26 mouse cellular contexts compared by ENCODE assay signal in the genomic region with DNA sequence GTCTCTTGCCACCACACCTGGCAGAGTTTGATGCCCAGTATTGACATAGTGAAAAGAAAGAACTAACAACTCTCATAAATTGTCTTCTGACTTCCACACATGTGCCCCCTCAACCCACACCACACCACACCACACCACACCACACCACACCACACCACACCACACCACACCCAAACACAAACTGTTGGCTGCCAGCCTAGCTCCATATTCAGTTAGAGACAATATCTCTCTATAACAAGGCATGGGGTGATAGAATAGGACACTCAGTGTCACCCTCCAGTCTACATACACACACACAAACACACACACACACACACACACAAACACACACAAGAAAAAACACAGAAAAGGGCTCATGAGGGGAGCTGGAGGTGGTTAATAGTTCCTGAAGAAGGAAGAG. TPM values are rescaled to one million over a fixed set of nuclear protein-coding genes. Genes with fewer than 3 reads are reported as not detected.
A peak's percentile ranks its signal among the peaks of the same experiment; 100 is the strongest.
DNase-seq lines count a peak whose midpoint lies in the region; ATAC-seq and TF ChIP-seq lines count a peak whose summit lies in the region.
"Had no signal": no experiment of that assay in that cellular context is flagged by ENCODE, and none has a peak within 500 bp of the region (broad histone marks: within the 10 kb centered on the region; RNA-seq: fewer than 3 reads in every experiment).

No protein-coding gene starts in this region.

- no peaks in the 10 kb centered on the region for H3K36me3 ChIP-seq in forebrain, postnatal 0 days (ENCODE audit: insufficient read depth)
- no peaks in the 10 kb centered on the region for H3K36me3 ChIP-seq in forebrain, embryonic 16.5 days (ENCODE audit: control insufficient read depth, insufficient read depth)
- no peaks in the 10 kb centered on the region for H3K36me3 ChIP-seq in midbrain, embryonic 15.5 days (replicated peaks)
- no peaks in the 10 kb centered on the region for H3K36me3 ChIP-seq in midbrain, embryonic 10.5 days
- no peaks in the 10 kb centered on the region for H3K36me3 ChIP-seq in midbrain, postnatal 0 days (ENCODE audit: insufficient read depth, low read length)
- H3K36me3 ChIP-seq in midbrain, embryonic 14.5 days (ENCODE audit: control insufficient read depth, insufficient read depth, low read length): no peaks in the 10 kb centered on the region
- H3K36me3 ChIP-seq: embryonic facial prominence, embryonic 13.5 days; embryonic facial prominence, embryonic 15.5 days; forebrain, embryonic 10.5 days; forebrain, embryonic 12.5 days; G1E had no signal

- no peaks in the 10 kb centered on the region for H3K9me3 ChIP-seq in forebrain, postnatal 0 days (ENCODE audit: low read length)
- no peaks in the 10 kb centered on the region for H3K9me3 ChIP-seq in forebrain, embryonic 16.5 days (ENCODE audit: control insufficient read depth, low read length)
- no peaks in the 10 kb centered on the region for H3K9me3 ChIP-seq in midbrain, embryonic 15.5 days
- H3K9me3 ChIP-seq in midbrain, embryonic 10.5 days (replicated peaks): no peaks in the 10 kb centered on the region
- H3K9me3 ChIP-seq in midbrain, postnatal 0 days (ENCODE audit: low read length): no peaks in the 10 kb centered on the region
- H3K9me3 ChIP-seq in midbrain, embryonic 14.5 days (ENCODE audit: control insufficient read depth, low read length): no peaks in the 10 kb centered on the region
- H3K9me3 ChIP-seq: embryonic facial prominence, embryonic 13.5 days; embryonic facial prominence, embryonic 15.5 days; forebrain, embryonic 10.5 days; forebrain, embryonic 12.5 days; G1E had no signal

- H3K4me2 ChIP-seq in forebrain, postnatal 0 days (ENCODE audit: low read depth): no peak overlapping the region
- H3K4me2 ChIP-seq in forebrain, embryonic 16.5 days (ENCODE audit: low read length): no peak overlapping the region
- H3K4me2 ChIP-seq in midbrain, embryonic 15.5 days: no peak overlapping the region
- no peak overlapping the region for H3K4me2 ChIP-seq in midbrain, postnatal 0 days (ENCODE audit: low read depth, low read length, poor library complexity, severe bottlenecking)
- no peak overlapping the region for H3K4me2 ChIP-seq in midbrain, embryonic 14.5 days (ENCODE audit: low read length)
- H3K4me2 ChIP-seq: embryonic facial prominence, embryonic 13.5 days; embryonic facial prominence, embryonic 15.5 days; forebrain, embryonic 12.5 days had no signal

- no peak for ATAC-seq in forebrain, postnatal 0 days
- ATAC-seq in forebrain, embryonic 16.5 days: no peak
- no peak for ATAC-seq in midbrain, embryonic 15.5 days (replicated peaks)
- ATAC-seq in midbrain, postnatal 0 days (ENCODE audit: low FRiP score): no peak
- no peak for ATAC-seq in midbrain, embryonic 14.5 days (ENCODE audit: low FRiP score, low TSS enrichment)
- ATAC-seq: CD4-positive, CD25-positive, alpha-beta regulatory T cell, adult 4 months; forebrain, embryonic 14.5 days had no signal

- no peaks in the 10 kb centered on the region for H3K4me1 ChIP-seq in forebrain, postnatal 0 days (ENCODE audit: insufficient read depth)
- H3K4me1 ChIP-seq in forebrain, embryonic 16.5 days (replicated peaks; ENCODE audit: control insufficient read depth, insufficient read depth, low read length): no peaks in the 10 kb centered on the region
- H3K4me1 ChIP-seq in midbrain, embryonic 15.5 days: peaks cover 6% of the 10 kb centered on the region; the same call in 1 of the 2 replicates
- H3K4me1 ChIP-seq in midbrain, embryonic 10.5 days: no peaks in the 10 kb centered on the region
- no peaks in the 10 kb centered on the region for H3K4me1 ChIP-seq in midbrain, postnatal 0 days (ENCODE audit: insufficient read depth, low read length)
- no peaks in the 10 kb centered on the region for H3K4me1 ChIP-seq in midbrain, embryonic 14.5 days (ENCODE audit: control insufficient read depth, insufficient read depth, low read length)
- H3K4me1 ChIP-seq: embryonic facial prominence, embryonic 13.5 days; embryonic facial prominence, embryonic 15.5 days; forebrain, embryonic 12.5 days had no signal

- no peak overlapping the region for H3K9ac ChIP-seq in forebrain, postnatal 0 days
- no peak overlapping the region for H3K9ac ChIP-seq in forebrain, embryonic 16.5 days (replicated peaks; ENCODE audit: low read depth, low read length)
- no peak overlapping the region for H3K9ac ChIP-seq in midbrain, embryonic 15.5 days
- H3K9ac ChIP-seq in midbrain, postnatal 0 days (replicated peaks; ENCODE audit: low read length, poor library complexity, severe bottlenecking): no peak overlapping the region
- H3K9ac ChIP-seq in midbrain, embryonic 14.5 days (replicated peaks; ENCODE audit: low read length): no peak overlapping the region
- H3K9ac ChIP-seq: embryonic facial prominence, embryonic 13.5 days; embryonic facial prominence, embryonic 15.5 days; forebrain, embryonic 12.5 days had no signal

- no peak for DNase-seq in forebrain, postnatal 0 days
- no peak for DNase-seq in midbrain, embryonic 10.5 days (ENCODE audit: low spot score)
- no peak for DNase-seq in midbrain, postnatal 0 days (ENCODE audit: low spot score)
- no peak for DNase-seq in midbrain, embryonic 14.5 days
- DNase-seq: adrenal gland, adult 2 months; adrenal gland, postnatal 10 days; adrenal gland, postnatal 25 days; B cell, adult 2 months; cerebellum, adult 11 months; cerebellum, adult 18-20 months; cerebellum, adult 8-10 months; cerebellum, adult 9-11 months; cerebellum, postnatal 14 days; cerebellum, postnatal 36 days; embryo, embryonic 11 days had no signal

- TF ChIP-seq CTCF in forebrain, postnatal 0 days (IDR thresholded peaks at IDR 0.05; ENCODE audit: low read depth): no peak
- no peak for TF ChIP-seq CTCF in midbrain, postnatal 0 days (IDR thresholded peaks at IDR 0.05)

- H3K27ac ChIP-seq in forebrain, postnatal 0 days (ENCODE audit: low read depth, low read length): peak overlapping the region; percentile 40; the same call in 1 of the 2 replicates
- H3K27ac ChIP-seq in forebrain, embryonic 16.5 days (ENCODE audit: low read length): no peak overlapping the region
- peak overlapping the region; percentile 53; the same call in 1 of the 2 replicates for H3K27ac ChIP-seq in midbrain, embryonic 15.5 days
- H3K27ac ChIP-seq in midbrain, embryonic 10.5 days (replicated peaks): no peak overlapping the region
- 0 out of 2 replicates have a peak overlapping the region, but pooled peaks have one; percentile 26 for H3K27ac ChIP-seq in midbrain, postnatal 0 days (ENCODE audit: low read depth, low read length)
- no peak overlapping the region for H3K27ac ChIP-seq in midbrain, embryonic 14.5 days (replicated peaks; ENCODE audit: low read depth, low read length)
- H3K27ac ChIP-seq: embryonic facial prominence, embryonic 13.5 days; embryonic facial prominence, embryonic 15.5 days; forebrain, embryonic 10.5 days; forebrain, embryonic 12.5 days had no signal

- no peak overlapping the region for H3K4me3 ChIP-seq in forebrain, postnatal 0 days (ENCODE audit: low read depth, low read length)
- H3K4me3 ChIP-seq in forebrain, embryonic 16.5 days (replicated peaks; ENCODE audit: low read length): no peak overlapping the region
- H3K4me3 ChIP-seq in midbrain, embryonic 15.5 days: no peak overlapping the region
- H3K4me3 ChIP-seq in midbrain, embryonic 10.5 days: no peak overlapping the region
- H3K4me3 ChIP-seq in midbrain, postnatal 0 days (ENCODE audit: low read depth, low read length): no peak overlapping the region
- no peak overlapping the region for H3K4me3 ChIP-seq in midbrain, embryonic 14.5 days (replicated peaks; ENCODE audit: low read depth, low read length)
- H3K4me3 ChIP-seq: embryonic facial prominence, embryonic 13.5 days; embryonic facial prominence, embryonic 15.5 days; erythroblast, embryonic 14.5 days; forebrain, embryonic 10.5 days; forebrain, embryonic 12.5 days had no signal

- no peaks in the 10 kb centered on the region for H3K27me3 ChIP-seq in forebrain, postnatal 0 days (ENCODE audit: insufficient read depth, low read length)
- no peaks in the 10 kb centered on the region for H3K27me3 ChIP-seq in forebrain, embryonic 16.5 days (replicated peaks; ENCODE audit: control insufficient read depth, insufficient read depth, low read length)
- no peaks in the 10 kb centered on the region for H3K27me3 ChIP-seq in midbrain, embryonic 15.5 days (replicated peaks)
- no peaks in the 10 kb centered on the region for H3K27me3 ChIP-seq in midbrain, embryonic 10.5 days (ENCODE audit: low read depth, poor library complexity, severe bottlenecking)
- no peaks in the 10 kb centered on the region for H3K27me3 ChIP-seq in midbrain, postnatal 0 days (ENCODE audit: insufficient read depth, low read length)
- H3K27me3 ChIP-seq in midbrain, embryonic 14.5 days (ENCODE audit: control insufficient read depth, insufficient read depth, low read length): no peaks in the 10 kb centered on the region
- H3K27me3 ChIP-seq: CH12.LX; embryonic facial prominence, embryonic 13.5 days; embryonic facial prominence, embryonic 15.5 days had no signal

RNA-seq across cellular contexts. Expression of a gene that starts 12.4 kb away (rescaled TPM):
- total RNA-seq in forebrain, postnatal 0 days (2014; rRNA removed): 25.5 and 31.0 TPM in 2 replicates
- polyA plus RNA-seq in forebrain, postnatal 0 days (2015; fragmentation: Nextera tagmentation; extraction: Ambion mirVana): 22.5 and 28.0 TPM in 2 replicates
- 21.0 and 27.7 TPM in 2 replicates for polyA plus RNA-seq in forebrain, embryonic 16.5 days (2015; fragmentation: Nextera tagmentation; extraction: Ambion mirVana)
- polyA plus RNA-seq in midbrain, embryonic 15.5 days (2015; fragmentation: Nextera tagmentation; extraction: Ambion mirVana): 45.2 and 47.1 TPM in 2 replicates
- 18.6 and 29.8 TPM in 2 replicates for polyA plus RNA-seq in midbrain, embryonic 10.5 days (2016; fragmentation: Nextera tagmentation; extraction: Ambion mirVana)
- 35.6 and 47.4 TPM in 2 replicates for total RNA-seq in midbrain, postnatal 0 days (2014; rRNA removed)
- polyA plus RNA-seq in midbrain, postnatal 0 days (2015; fragmentation: Nextera tagmentation; extraction: Ambion mirVana): 33.0 and 34.0 TPM in 2 replicates
- 37.2 and 44.6 TPM in 2 replicates for polyA plus RNA-seq in midbrain, embryonic 14.5 days (2014; fragmentation: Nextera tagmentation; extraction: Ambion mirVana)
- total RNA-seq: G1E had no signal
- polyA plus RNA-seq: erythroblast, embryonic 14.5 days had no signal

RNA-seq across cellular contexts. Expression of a gene that starts 24.4 kb away (rescaled TPM):
- total RNA-seq in forebrain, postnatal 0 days (2014; rRNA removed): 39.6 and 45.8 TPM in 2 replicates
- 38.0 and 38.5 TPM in 2 replicates for polyA plus RNA-seq in forebrain, postnatal 0 days (2015; fragmentation: Nextera tagmentation; extraction: Ambion mirVana)
- polyA plus RNA-seq in forebrain, embryonic 16.5 days (2015; fragmentation: Nextera tagmentation; extraction: Ambion mirVana): 30.8 and 34.3 TPM in 2 replicates
- polyA plus RNA-seq in midbrain, embryonic 15.5 days (2015; fragmentation: Nextera tagmentation; extraction: Ambion mirVana): 28.9 and 31.4 TPM in 2 replicates
- 25.1 and 26.0 TPM in 2 replicates for polyA plus RNA-seq in midbrain, embryonic 10.5 days (2016; fragmentation: Nextera tagmentation; extraction: Ambion mirVana)
- total RNA-seq in midbrain, postnatal 0 days (2014; rRNA removed): 40.2 and 42.1 TPM in 2 replicates
- polyA plus RNA-seq in midbrain, postnatal 0 days (2015; fragmentation: Nextera tagmentation; extraction: Ambion mirVana): 29.7 and 31.9 TPM in 2 replicates
- 26.1 and 27.5 TPM in 2 replicates for polyA plus RNA-seq in midbrain, embryonic 14.5 days (2014; fragmentation: Nextera tagmentation; extraction: Ambion mirVana)

RNA-seq across cellular contexts. Expression of a gene that starts 29.0 kb away (rescaled TPM):
- 85.4 and 87.1 TPM in 2 replicates for total RNA-seq in forebrain, postnatal 0 days (2014; rRNA removed)
- 87.0 and 100 TPM in 2 replicates for polyA plus RNA-seq in forebrain, postnatal 0 days (2015; fragmentation: Nextera tagmentation; extraction: Ambion mirVana)
- polyA plus RNA-seq in forebrain, embryonic 16.5 days (2015; fragmentation: Nextera tagmentation; extraction: Ambion mirVana): 105 and 108 TPM in 2 replicates
- 99.8 and 102 TPM in 2 replicates for polyA plus RNA-seq in midbrain, embryonic 15.5 days (2015; fragmentation: Nextera tagmentation; extraction: Ambion mirVana)
- 148 and 155 TPM in 2 replicates for polyA plus RNA-seq in midbrain, embryonic 10.5 days (2016; fragmentation: Nextera tagmentation; extraction: Ambion mirVana)
- total RNA-seq in midbrain, postnatal 0 days (2014; rRNA removed): 79.6 and 92.9 TPM in 2 replicates
- polyA plus RNA-seq in midbrain, postnatal 0 days (2015; fragmentation: Nextera tagmentation; extraction: Ambion mirVana): 83.4 and 85.2 TPM in 2 replicates
- polyA plus RNA-seq in midbrain, embryonic 14.5 days (2014; fragmentation: Nextera tagmentation; extraction: Ambion mirVana): 76.9 and 92.5 TPM in 2 replicates

RNA-seq across cellular contexts. Expression of a gene that starts 56.9 kb away (rescaled TPM):
- 29.0 and 40.7 TPM in 2 replicates for total RNA-seq in forebrain, postnatal 0 days (2014; rRNA removed)
- polyA plus RNA-seq in forebrain, postnatal 0 days (2015; fragmentation: Nextera tagmentation; extraction: Ambion mirVana): 32.5 and 39.1 TPM in 2 replicates
- 49.4 and 62.3 TPM in 2 replicates for polyA plus RNA-seq in forebrain, embryonic 16.5 days (2015; fragmentation: Nextera tagmentation; extraction: Ambion mirVana)
- 45.4 and 51.0 TPM in 2 replicates for polyA plus RNA-seq in midbrain, embryonic 15.5 days (2015; fragmentation: Nextera tagmentation; extraction: Ambion mirVana)
- 56.0 and 70.5 TPM in 2 replicates for polyA plus RNA-seq in midbrain, embryonic 10.5 days (2016; fragmentation: Nextera tagmentation; extraction: Ambion mirVana)
- total RNA-seq in midbrain, postnatal 0 days (2014; rRNA removed): 46.4 and 48.9 TPM in 2 replicates
- 40.6 and 41.8 TPM in 2 replicates for polyA plus RNA-seq in midbrain, postnatal 0 days (2015; fragmentation: Nextera tagmentation; extraction: Ambion mirVana)
- 36.2 and 58.5 TPM in 2 replicates for polyA plus RNA-seq in midbrain, embryonic 14.5 days (2014; fragmentation: Nextera tagmentation; extraction: Ambion mirVana)
- polyA plus RNA-seq: CD4-positive, CD25-positive, alpha-beta regulatory T cell, adult 4 months had no signal

Comparison
In these comparisons a context has a peak if more than half of its experiments do, and no peak if none do; other contexts are left out.
1. H3K27ac ChIP-seq: peak in forebrain, postnatal 0 days (single experiment), midbrain, embryonic 15.5 days (single experiment) and midbrain, postnatal 0 days (single experiment); none in forebrain, embryonic 16.5 days (single experiment), midbrain, embryonic 10.5 days (single experiment) and midbrain, embryonic 14.5 days (single experiment).